Mouse (Mus musculus): ENCODE results near the gene Sfn. TPM values are rescaled to one million over a fixed set of nuclear protein-coding genes. Genes with fewer than 3 reads are reported as not detected.

The Sfn gene
- polyA plus RNA-seq, 1 experiment from 2014 or later, result 355 TPM

GRCm38 (mm10) chr4:133615416-133615815 is 13.4 kb upstream of the Sfn start:
- DNase-seq (ENCODE audit: low spot score) (no peak), ATAC-seq (ENCODE audit: low FRiP score, low TSS enrichment) (no peak)
- Histone ChIP-seq H3K4me2 (replicated peaks; ENCODE audit: low read depth) (no peak overlapping the region), H3K4me3 (ENCODE audit: low read depth, low read length) (no peak overlapping the region), H3K27ac (replicated peaks) (no peak overlapping the region), H3K36me3 (ENCODE audit: control insufficient read depth, insufficient read depth, low read length) (no peaks in the 10 kb centered on the region), H3K4me1 (replicated peaks; ENCODE audit: control insufficient read depth, insufficient read depth) (no peaks in the 10 kb centered on the region), H3K27me3 (ENCODE audit: control insufficient read depth, insufficient read depth, low read length) (no peaks in the 10 kb centered on the region), H3K9ac (ENCODE audit: low read length) (no peak overlapping the region), H3K9me3 (ENCODE audit: control insufficient read depth, low read length) (no peaks in the 10 kb centered on the region)
- 83% methylated on average over 10 of the region's 10 CpGs for WGBS
- TF ChIP-seq EP300 (optimal IDR thresholded peaks at IDR 0.05), result no peak
- TF ChIP-seq CTCF (IDR thresholded peaks at IDR 0.05; ENCODE audit: low read depth), result no peak

- ATAC-seq (ENCODE audit: low FRiP score, low TSS enrichment) (peak; percentile 83), DNase-seq (ENCODE audit: low spot score) (peak; percentile 68)
- H3K4me3 ChIP-seq (ENCODE audit: low read depth, low read length), result no peak overlapping the region
- peak overlapping the region; percentile 30; the same call in 1 of the 2 replicates for H3K27ac ChIP-seq (replicated peaks)
- H3K27me3 ChIP-seq (ENCODE audit: control insufficient read depth, insufficient read depth, low read length), result no peaks in the 10 kb centered on the region
- peak; percentile 66 for TF ChIP-seq EP300 (optimal IDR thresholded peaks at IDR 0.05)
- no peak for TF ChIP-seq CTCF (IDR thresholded peaks at IDR 0.05; ENCODE audit: low read depth)
- H3K9me3 ChIP-seq (ENCODE audit: control insufficient read depth, low read length), result no peaks in the 10 kb centered on the region
- no peak overlapping the region; the same call in 1 of the 2 replicates for H3K9ac ChIP-seq (ENCODE audit: low read length)
- WGBS, result 61% methylated on average over 8 of the region's 8 CpGs
- no peaks in the 10 kb centered on the region for H3K36me3 ChIP-seq (ENCODE audit: control insufficient read depth, insufficient read depth, low read length)
- no peak overlapping the region for H3K4me2 ChIP-seq (replicated peaks; ENCODE audit: low read depth)
- no peaks in the 10 kb centered on the region for H3K4me1 ChIP-seq (replicated peaks; ENCODE audit: control insufficient read depth, insufficient read depth)
Measured at GRCm38 (mm10) chr4:133614274-133614761, 12.3 kb upstream of the Sfn start.

GRCm38 (mm10) chr4:133613867-133614266 is 11.9 kb upstream of the Sfn start:
- Histone ChIP-seq H3K9ac (ENCODE audit: low read length) (no peak overlapping the region; the same call in 1 of the 2 replicates), H3K4me1 (replicated peaks; ENCODE audit: control insufficient read depth, insufficient read depth) (no peaks in the 10 kb centered on the region), H3K4me2 (replicated peaks; ENCODE audit: low read depth) (no peak overlapping the region), H3K4me3 (ENCODE audit: low read depth, low read length) (no peak overlapping the region), H3K9me3 (ENCODE audit: control insufficient read depth, low read length) (no peaks in the 10 kb centered on the region), H3K27ac (replicated peaks) (peak overlapping the region; percentile 30; the same call in 1 of the 2 replicates), H3K36me3 (ENCODE audit: control insufficient read depth, insufficient read depth, low read length) (no peaks in the 10 kb centered on the region), H3K27me3 (ENCODE audit: control insufficient read depth, insufficient read depth, low read length) (no peaks in the 10 kb centered on the region)
- WGBS, result 72% methylated on average over 4 of the region's 4 CpGs
- TF ChIP-seq EP300 (optimal IDR thresholded peaks at IDR 0.05), result no peak
- ATAC-seq (ENCODE audit: low FRiP score, low TSS enrichment), result no peak
- DNase-seq (ENCODE audit: low spot score), result peak; percentile 12

GRCm38 (mm10) chr4:133613026-133613425 is 11.1 kb upstream of the Sfn start:
- Histone ChIP-seq H3K4me1 (replicated peaks; ENCODE audit: control insufficient read depth, insufficient read depth) (no peaks in the 10 kb centered on the region), H3K27ac (replicated peaks) (no peak overlapping the region), H3K4me2 (replicated peaks; ENCODE audit: low read depth) (no peak overlapping the region), H3K27me3 (ENCODE audit: control insufficient read depth, insufficient read depth, low read length) (no peaks in the 10 kb centered on the region), H3K4me3 (ENCODE audit: low read depth, low read length) (no peak overlapping the region), H3K36me3 (ENCODE audit: control insufficient read depth, insufficient read depth, low read length) (no peaks in the 10 kb centered on the region), H3K9me3 (ENCODE audit: control insufficient read depth, low read length) (no peaks in the 10 kb centered on the region), H3K9ac (ENCODE audit: low read length) (no peak overlapping the region)
- ATAC-seq (ENCODE audit: low FRiP score, low TSS enrichment), result no peak
- no peak for TF ChIP-seq EP300 (optimal IDR thresholded peaks at IDR 0.05)
- TF ChIP-seq CTCF (IDR thresholded peaks at IDR 0.05; ENCODE audit: low read depth), result no peak
- DNase-seq (ENCODE audit: low spot score), result peak; percentile 11
- WGBS, result 89% methylated on average over 8 of the region's 8 CpGs

GRCm38 (mm10) chr4:133612416-133612815 is 10.4 kb upstream of the Sfn start:
- H3K9me3 ChIP-seq (ENCODE audit: control insufficient read depth, low read length), result no peaks in the 10 kb centered on the region
- no peak overlapping the region for H3K27ac ChIP-seq (replicated peaks)
- no peak overlapping the region for H3K4me2 ChIP-seq (replicated peaks; ENCODE audit: low read depth)
- no peak overlapping the region for H3K4me3 ChIP-seq (ENCODE audit: low read depth, low read length)
- no peaks in the 10 kb centered on the region for H3K27me3 ChIP-seq (ENCODE audit: control insufficient read depth, insufficient read depth, low read length)
- H3K4me1 ChIP-seq (replicated peaks; ENCODE audit: control insufficient read depth, insufficient read depth), result no peaks in the 10 kb centered on the region
- no peak overlapping the region for H3K9ac ChIP-seq (ENCODE audit: low read length)
- ATAC-seq (ENCODE audit: low FRiP score, low TSS enrichment) (no peak), DNase-seq (ENCODE audit: low spot score) (peak; percentile 13)
- H3K36me3 ChIP-seq (ENCODE audit: control insufficient read depth, insufficient read depth, low read length), result no peaks in the 10 kb centered on the region
- TF ChIP-seq CTCF (IDR thresholded peaks at IDR 0.05; ENCODE audit: low read depth) (peak; percentile 47), EP300 (optimal IDR thresholded peaks at IDR 0.05) (no peak)
- 99% methylated on average over 7 of the region's 7 CpGs for WGBS

GRCm38 (mm10) chr4:133611815-133612214 is 9.8 kb upstream of the Sfn start:
- Histone ChIP-seq H3K9me3 (ENCODE audit: control insufficient read depth, low read length) (no peaks in the 10 kb centered on the region), H3K4me1 (replicated peaks; ENCODE audit: control insufficient read depth, insufficient read depth) (no peaks in the 10 kb centered on the region), H3K36me3 (ENCODE audit: control insufficient read depth, insufficient read depth, low read length) (no peaks in the 10 kb centered on the region), H3K27me3 (ENCODE audit: control insufficient read depth, insufficient read depth, low read length) (no peaks in the 10 kb centered on the region), H3K9ac (ENCODE audit: low read length) (no peak overlapping the region), H3K4me2 (replicated peaks; ENCODE audit: low read depth) (no peak overlapping the region), H3K4me3 (ENCODE audit: low read depth, low read length) (no peak overlapping the region), H3K27ac (replicated peaks) (no peak overlapping the region)
- WGBS, result 96% methylated on average over 5 of the region's 5 CpGs
- DNase-seq (ENCODE audit: low spot score) (peak; percentile 12), ATAC-seq (ENCODE audit: low FRiP score, low TSS enrichment) (no peak)
- TF ChIP-seq EP300 (optimal IDR thresholded peaks at IDR 0.05), result no peak
- peak; percentile 52 for TF ChIP-seq CTCF (IDR thresholded peaks at IDR 0.05; ENCODE audit: low read depth)

All from stomach, postnatal 0 days (tissue).